Mouse (Mus musculus): ENCODE results near the gene Slc12a6.

DNA sequence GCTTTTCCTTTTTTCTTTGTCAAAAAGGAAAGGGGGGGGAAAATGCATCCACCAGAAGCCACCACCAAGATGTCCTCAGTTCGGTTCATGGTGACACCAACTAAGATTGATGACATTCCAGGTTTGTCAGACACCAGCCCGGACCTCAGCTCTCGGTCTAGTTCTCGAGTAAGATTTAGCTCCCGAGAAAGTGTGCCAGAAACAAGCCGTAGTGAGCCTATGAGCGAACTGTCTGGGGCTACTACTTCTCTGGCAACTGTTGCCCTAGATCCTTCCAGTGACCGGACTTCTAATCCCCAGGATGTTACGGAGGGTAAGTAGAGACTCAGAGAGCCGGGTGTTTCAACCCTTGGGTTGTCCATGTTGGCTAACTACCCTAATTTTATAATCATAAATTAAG, 1.2 kb downstream of the Slc12a6 start:
- TF ChIP-seq MAFK (IDR thresholded peaks at IDR 0.05; ENCODE audit: insufficient read depth, low read depth, low read length) (no peak), ZC3H11A (IDR thresholded peaks at IDR 0.05; ENCODE audit: borderline replicate concordance, low read depth, low read length) (no peak), CHD2 (IDR thresholded peaks at IDR 0.05; ENCODE audit: low read depth, low read length) (no peak), ZNF384 (IDR thresholded peaks at IDR 0.05; ENCODE audit: low read depth, low read length) (no peak)

Measured in ES-E14 (cell line).